Mouse (Mus musculus) erythroid progenitor cell, adult 5-6 weeks (primary cell): Measurements from ENCODE around the gene Gm10518. TPM values are rescaled to one million over a fixed set of nuclear protein-coding genes. Genes with fewer than 3 reads are reported as not detected.

Experiments used
- ATAC-seq: replicated peaks from 2 replicates; pipeline ENCODE4 v1.8.0; 2016; ENCODE audit warnings: moderate number of reproducible peaks, mild to moderate bottlenecking, moderate TSS enrichment, inconsistent platforms; ENCODE audit not compliant: poor library complexity, low FRiP score, severe bottlenecking
- total RNA-seq, 2 experiments: library from RNA; stranded (forward) in 1 of 2; stranded (reverse) in 1 of 2; fragments of 150-400 nt in 1 of 2; fragments of 186-747, 209-891 nt in 1 of 2; gene quantifications; 2 replicates each; pipeline versions ENCODE4 v1.2.3 to v1.2.4; 2015 to 2017; ENCODE audit warnings: low replicate concordance in 2 of 2

Gene Gm10518
- total RNA-seq, 2 experiments from 2014 or later: not detected

DNA sequence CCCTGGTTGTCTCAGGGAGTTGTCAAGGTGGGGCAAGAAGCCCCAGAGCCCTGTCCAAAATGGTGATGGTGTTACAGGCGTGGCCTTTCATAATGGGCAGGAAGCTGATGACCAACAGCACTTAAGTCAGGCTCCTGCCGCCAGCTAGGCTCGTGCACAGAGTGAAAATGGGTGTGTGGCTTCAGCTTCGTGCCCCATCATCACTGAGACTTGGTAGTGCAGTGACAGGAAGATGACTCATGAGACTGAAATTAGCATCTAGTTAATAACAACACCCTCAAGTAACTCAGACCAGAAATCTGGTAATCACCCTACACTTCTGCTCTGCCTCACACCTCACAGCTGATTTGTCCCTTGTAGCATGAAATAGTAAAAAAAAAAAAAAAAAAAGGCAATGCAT lies 25.7 kb downstream of the Gm10518 start:
- no peak for ATAC-seq

DNA sequence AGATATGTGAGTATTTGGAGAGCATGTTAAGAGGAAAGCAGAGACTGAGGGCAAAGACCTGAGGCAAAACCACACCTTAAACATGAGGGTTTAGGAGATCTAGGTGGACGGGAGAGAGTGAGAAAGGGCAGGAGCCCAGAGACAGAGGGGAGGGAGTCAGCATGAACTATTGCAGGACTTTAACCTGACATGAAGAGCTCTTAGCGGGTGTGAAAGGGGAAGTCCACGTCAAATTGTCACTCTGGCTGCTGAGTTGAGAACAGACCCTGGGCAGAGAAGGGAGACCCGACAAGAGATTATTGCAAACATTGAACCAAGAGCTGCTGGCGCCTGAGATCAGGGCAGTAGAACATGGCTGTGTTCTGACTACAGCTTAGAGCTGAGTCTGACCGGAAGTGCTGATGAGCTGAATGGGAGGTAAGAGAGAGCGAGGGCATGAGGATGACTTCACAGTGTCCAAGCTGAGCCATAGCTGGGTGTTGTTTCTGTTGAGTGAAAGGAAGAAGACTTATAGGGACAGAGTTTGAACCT lies 29.6 kb downstream of the Gm10518 start:
- ATAC-seq: no peak

- no peak for ATAC-seq
These were observed 30.4 kb downstream of the Gm10518 start for GRCm38 (mm10) chr1:179833596-179833995.

- no peak for ATAC-seq
These were observed 32.7 kb downstream of the Gm10518 start for GRCm38 (mm10) chr1:179835753-179836425.

GRCm38 (mm10) chr1:179836426-179837404 lies 33.5 kb downstream of the Gm10518 start:
- ATAC-seq: no peak

DNA sequence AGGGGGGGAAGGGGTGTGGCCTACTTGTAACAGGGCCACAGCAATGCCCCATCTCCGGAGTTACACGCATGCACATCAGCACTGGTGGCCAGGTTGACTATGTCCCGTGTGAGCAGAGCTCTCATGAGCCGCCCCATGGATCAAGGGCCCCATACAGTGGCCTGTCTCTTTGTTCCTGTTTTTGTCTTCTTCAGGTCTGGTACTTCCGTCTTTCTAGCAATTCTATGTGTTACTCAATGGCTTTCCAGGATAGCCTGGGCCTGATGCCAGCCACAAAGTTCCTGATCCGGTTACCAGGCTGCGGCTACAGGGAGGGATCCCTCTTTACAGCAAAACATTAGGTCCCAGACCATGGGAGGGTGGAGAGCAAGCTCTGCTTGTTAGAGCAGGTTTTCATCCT lies 39.4 kb downstream of the Gm10518 start:
- ATAC-seq: no peak

DNA sequence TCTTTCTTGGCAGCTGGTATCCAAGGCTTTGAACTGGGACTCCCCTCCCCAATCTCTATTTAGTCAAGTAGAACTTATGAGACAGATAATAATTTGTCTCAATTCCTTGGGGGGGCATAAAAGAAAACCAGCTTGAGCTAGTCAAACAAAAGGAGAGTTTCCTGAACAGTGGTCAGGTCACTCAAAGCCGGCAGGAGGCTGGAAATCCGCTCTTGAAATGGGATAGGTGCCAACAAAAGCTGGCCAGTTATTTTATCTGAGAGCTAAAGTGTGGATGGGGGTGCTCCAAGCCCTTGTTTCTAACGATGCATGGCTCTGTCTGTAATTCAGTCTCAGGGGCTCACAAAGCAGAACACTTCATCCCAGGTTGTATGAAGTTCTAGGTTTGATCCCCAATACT lies 40.8 kb downstream of the Gm10518 start:
- ATAC-seq: no peak

GRCm38 (mm10) chr1:179844894-179845293 lies 41.7 kb downstream of the Gm10518 start:
- peak; percentile 90 for ATAC-seq

- no peak for ATAC-seq
These were observed 42.8 kb downstream of the Gm10518 start for GRCm38 (mm10) chr1:179845832-179846499.

- ATAC-seq: no peak
These were observed 44.0 kb downstream of the Gm10518 start for GRCm38 (mm10) chr1:179847173-179847572.

DNA sequence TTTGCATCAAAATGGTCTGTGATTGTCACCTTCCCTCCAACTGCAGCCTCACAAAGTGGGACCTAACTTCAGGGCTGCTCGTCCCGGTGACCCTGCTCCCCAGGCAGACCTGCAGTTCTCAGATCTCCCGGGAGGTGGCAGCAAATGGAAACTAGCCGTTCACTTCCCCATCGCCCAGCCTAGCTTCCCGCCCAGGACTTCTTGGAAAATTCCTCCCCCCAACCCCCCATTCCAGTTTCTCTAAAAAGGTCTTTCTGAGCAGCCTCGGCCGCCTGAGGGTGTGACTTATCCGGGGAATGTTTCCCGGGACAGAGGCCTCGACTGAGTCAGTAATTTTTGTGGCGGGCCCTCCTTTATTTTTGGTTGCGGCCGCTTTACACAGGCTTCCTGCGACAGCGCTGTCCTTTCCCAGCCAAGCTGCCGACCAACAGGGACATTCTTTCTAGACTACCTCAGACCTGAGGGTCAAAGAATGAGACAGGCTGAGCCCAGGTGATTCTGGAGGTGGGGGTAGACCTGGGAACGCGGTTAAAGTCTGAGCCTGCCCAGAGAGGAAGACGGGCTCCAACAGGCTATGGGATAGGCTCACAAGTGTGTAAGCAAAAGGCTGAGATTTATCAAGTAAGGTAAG lies 44.7 kb downstream of the Gm10518 start:
- peak; percentile 76 for ATAC-seq

DNA sequence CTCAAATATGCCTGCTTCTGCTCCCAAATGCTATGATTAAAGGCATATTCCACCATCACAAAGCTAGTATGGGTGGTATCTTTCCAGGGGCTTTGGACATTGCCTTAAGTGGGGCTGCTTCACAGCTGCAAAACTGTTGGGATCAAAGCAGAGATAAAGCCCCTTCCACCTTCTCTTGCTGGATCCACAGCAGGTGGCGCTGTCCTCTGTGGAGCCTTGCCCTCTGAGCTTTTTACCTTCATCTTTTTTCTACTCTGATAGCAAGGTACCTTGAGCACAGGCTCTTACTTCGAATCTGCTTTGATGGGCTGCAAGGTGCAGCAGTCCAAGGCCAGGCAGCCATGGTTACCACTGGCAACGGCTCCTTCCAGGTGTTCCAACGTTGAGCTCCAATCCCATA lies 50.2 kb downstream of the Gm10518 start:
- ATAC-seq: peak; percentile 79

Other genes starting within 250 kb of the Gm10518 start
- gene Sccpdh, start 135.2 kb upstream of the Gm10518 start, total RNA-seq (2015; ENCODE audit: low replicate concordance): 2.5 TPM in 1 of 2 replicates, not detected in the other
- gene Sccpdh, start 135.2 kb upstream of the Gm10518 start, total RNA-seq (2017; ENCODE audit: low replicate concordance): 0.30 and 8.6 TPM in 2 replicates
- not detected in 2 replicates for gene Kif28, start 58.1 kb upstream of the Gm10518 start, total RNA-seq (2015; ENCODE audit: low replicate concordance)
- not detected in 2 replicates for gene Kif28, start 58.1 kb upstream of the Gm10518 start, total RNA-seq (2017; ENCODE audit: low replicate concordance)
- 127 and 160 TPM in 2 replicates for gene Ahctf1, start 304 bp downstream of the Gm10518 start, total RNA-seq (2015; ENCODE audit: low replicate concordance)
- 152 and 167 TPM in 2 replicates for gene Ahctf1, start 304 bp downstream of the Gm10518 start, total RNA-seq (2017; ENCODE audit: low replicate concordance)
- gene Cdc42bpa, start 157.1 kb downstream of the Gm10518 start, total RNA-seq (2015; ENCODE audit: low replicate concordance): 73.4 and 79.6 TPM in 2 replicates
- 84.3 and 113 TPM in 2 replicates for gene Cdc42bpa, start 157.1 kb downstream of the Gm10518 start, total RNA-seq (2017; ENCODE audit: low replicate concordance)